Mouse (Mus musculus) mouse embryonic stem cell (cell line): ENCODE measurements around the gene Drc7.

Source experiments
- in situ Hi-C, 2 experiments: fragments of 300-500 bp; cut with MboI; formaldehyde crosslinking; loops; 1 replicate in 1 of 2; 3 replicates in 1 of 2; pipeline ENCODE4 v1.14.3; 2019 to 2020; ENCODE audit warnings: low sequenced_read_pairs in 2 of 2, low pct_unique_long_range_greater_than_20kb in 1 of 2, mixed read lengths in 1 of 2; ENCODE audit not compliant: unreplicated experiment in 1 of 2

The Drc7 gene

DNA sequence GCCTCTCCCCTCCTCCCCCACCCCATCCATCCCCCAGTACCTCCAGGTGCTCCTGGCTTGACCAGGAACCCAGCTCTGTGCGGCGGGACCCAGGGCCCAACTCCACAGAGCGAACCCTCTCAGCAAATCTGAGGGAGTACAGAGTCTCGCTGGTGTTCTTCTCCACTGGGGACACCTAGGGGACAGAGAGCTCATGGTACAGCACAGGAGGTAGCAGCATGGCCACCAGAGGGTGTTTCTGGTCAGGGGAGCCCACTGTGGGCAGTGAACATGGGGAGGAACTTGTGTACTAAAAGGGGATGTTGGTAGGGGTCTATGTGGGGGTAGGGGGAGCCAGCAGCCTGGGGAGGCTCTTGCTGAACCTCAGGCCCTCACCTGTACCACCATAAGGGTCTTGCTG, 47.1 kb downstream of the Drc7 start:
- in situ Hi-C loops = no loop called here

DNA sequence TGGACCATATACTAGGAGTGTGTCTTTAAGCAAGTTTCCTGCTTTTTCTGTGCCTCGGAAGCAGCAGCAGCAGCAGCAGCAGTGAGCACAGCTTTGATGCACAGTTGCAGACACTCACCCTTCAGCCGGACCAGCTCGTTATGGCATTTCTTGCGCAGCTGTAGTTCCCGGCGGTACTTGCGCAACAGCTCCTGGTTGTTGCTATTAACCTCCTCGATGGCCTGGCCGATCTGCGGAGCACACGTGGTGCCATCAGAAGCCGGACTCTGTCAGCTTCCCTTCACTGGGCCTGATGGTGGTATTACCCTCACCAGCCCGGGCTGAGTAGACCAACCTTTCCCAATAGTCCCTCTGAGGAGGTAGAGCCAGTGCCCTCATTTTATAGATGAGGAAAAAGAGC, 52.4 kb downstream of the Drc7 start:
- in situ Hi-C loops = no loop called here

DNA sequence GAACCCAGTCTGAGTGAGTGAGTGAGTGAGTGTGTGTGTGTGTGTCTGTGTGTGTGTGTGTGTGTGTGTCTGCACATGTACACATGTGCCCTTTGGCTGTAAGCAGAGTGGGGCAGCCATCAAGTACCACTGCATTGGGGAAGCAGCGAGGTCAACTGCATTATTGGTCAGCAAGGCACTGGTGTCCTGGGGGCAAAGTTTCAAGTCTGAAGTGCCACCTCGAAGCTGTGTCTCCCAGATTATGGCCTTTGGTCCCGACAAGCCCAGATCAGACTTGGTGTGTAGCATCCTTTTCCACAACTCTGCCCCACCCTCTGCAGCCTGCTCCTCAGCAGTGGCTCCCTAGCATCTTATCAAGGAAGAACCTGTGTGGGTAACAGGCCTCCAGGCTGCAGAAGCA, 57.7 kb downstream of the Drc7 start:
- in situ Hi-C loops = no loop called here

DNA sequence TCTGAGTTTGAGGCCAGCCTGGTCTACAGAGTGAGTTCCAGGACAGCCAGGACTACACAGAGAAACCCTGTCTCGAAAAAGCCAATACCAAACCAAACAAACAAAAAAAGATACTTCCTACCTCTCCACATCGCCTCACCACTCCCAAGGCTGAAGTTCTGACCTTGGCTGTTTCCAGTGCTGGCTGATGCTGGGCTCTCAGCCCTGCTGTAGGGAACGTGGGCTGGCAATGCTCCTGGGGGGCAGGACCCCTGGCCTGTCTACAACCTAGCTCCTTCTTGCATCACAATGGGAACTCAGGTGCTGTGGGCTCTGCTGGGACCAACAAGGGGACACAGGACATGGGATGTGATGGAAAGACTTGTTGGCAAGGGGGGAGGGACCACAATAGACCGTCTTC, 58.2 kb downstream of the Drc7 start:
- in situ Hi-C loops = no loop called here

DNA sequence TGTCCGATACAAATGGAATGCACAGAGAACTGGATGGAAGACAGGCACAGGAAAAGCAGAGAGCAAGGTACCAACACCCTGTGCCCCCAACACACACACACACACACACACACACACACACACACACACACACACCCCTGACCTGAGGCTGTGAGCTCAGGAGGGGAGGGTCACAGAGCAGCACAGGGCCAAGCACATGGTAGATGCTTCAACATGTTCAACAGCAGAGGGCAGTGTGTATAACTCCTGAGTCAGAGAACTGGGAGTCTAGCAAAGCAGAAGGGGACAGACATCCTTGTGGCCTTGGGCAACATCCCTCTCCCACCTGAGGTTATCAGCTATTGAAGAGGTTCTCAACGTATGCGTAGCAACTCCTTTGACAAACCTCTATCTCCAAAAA, 58.8 kb downstream of the Drc7 start:
- in situ Hi-C loops = no loop called here

DNA sequence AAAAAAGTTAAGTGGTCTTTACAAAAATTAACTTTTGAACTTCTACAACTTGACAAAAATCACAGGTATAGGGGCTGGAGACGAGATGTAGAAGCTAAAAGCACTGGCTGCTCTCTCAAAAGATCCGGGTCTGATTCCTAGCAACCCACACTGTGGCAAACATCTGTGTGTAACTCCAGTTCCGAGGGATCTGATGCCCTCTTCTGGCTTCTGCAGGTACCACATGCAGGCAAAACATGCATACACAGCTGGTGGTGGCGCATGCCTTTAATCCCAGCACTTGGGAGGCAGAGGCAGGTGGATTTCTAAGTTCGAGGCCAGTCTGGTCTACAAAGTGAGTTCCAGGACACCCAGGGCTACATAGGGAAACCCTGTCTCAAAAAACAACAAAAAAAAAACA, 68.6 kb downstream of the Drc7 start:
- in situ Hi-C loops = loop anchor here in 1 of 2 experiments (10.0 kb wide), 1 partner anchor 81 kb away; the partner anchor contains the start of gene Kifc3

DNA sequence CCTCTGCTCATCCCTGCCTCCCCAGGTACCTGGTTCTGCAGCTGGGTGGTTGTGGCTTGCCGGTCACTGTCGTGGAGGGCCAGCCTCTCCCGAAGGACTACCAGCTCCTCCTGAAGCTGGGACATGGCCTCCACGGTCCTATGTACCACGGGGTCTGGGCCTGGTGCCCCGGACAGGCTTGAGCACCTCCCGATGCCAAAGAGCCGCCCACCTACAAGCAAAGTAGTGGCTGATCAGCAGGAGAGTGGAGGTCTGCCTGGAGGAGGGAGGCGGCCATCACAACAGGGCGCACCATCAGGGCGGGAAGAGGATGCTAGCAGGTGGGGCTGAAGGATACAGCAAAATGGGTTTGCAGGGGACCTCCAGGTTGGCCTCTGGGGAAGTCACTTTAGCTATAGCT, 71.6 kb downstream of the Drc7 start:
- in situ Hi-C loops = loop anchor here in 1 of 2 experiments (10.0 kb wide), 1 partner anchor 78 kb away; the partner anchor contains the start of gene Kifc3

DNA sequence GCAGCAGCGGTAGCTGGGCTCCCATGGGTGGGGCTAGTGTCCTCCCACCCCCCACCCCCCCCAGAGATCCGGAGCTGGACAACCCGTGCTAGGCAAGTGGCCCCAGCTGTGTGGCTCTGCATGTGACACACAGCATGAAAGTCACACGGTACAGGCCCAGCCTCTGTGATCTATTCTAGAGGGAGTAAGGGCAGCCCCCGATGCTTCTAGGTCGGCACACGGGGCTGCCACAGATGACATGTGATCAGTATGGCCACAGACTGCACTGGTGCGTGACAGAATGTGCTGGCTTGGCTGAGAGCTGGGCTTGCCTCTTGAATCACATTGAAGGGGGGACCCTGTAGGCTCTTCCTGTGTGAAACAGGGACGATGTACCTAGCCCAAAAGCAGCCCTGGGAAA, 72.8 kb downstream of the Drc7 start:
- in situ Hi-C loops = loop anchor here in 1 of 2 experiments (10.0 kb wide), 1 partner anchor 77 kb away; the partner anchor contains the start of gene Kifc3
